Mouse (Mus musculus) CH12.LX (cell line): ENCODE measurements around the gene Fhit. TPM values are rescaled to one million over a fixed set of nuclear protein-coding genes. Genes with fewer than 3 reads are reported as not detected.

Experiments
- DNase-seq: peaks from one replicate; pipeline ENCODE4 v3.0.0-alpha.2; 2013; ENCODE audit errors: extremely low read depth
- H3K27ac ChIP-seq: 2 replicates; pipeline ENCODE4 v1.5.1; 2012; ENCODE audit warnings: low read depth, mild to moderate bottlenecking, control low read depth, moderate library complexity; ENCODE audit not compliant: insufficient read depth
- H3K27me3 ChIP-seq: replicated peaks from 2 replicates; pipeline ENCODE3; 2012; ENCODE audit warnings: inconsistent platforms
- H3K36me3 ChIP-seq, 2 experiments: replicated peaks in 1 of 2; 2 replicates each; pipeline versions ENCODE3 to v1.6.1; 2012; ENCODE audit warnings: inconsistent platforms in 1 of 2, low read length in 1 of 2, mild to moderate bottlenecking in 1 of 2, mixed read lengths in 1 of 2, moderate library complexity in 1 of 2; ENCODE audit not compliant: control insufficient read depth in 1 of 2, insufficient read depth in 1 of 2
- H3K4me1 ChIP-seq, 2 experiments: 2 replicates each; pipeline ENCODE4 v1.6.1; 2012; ENCODE audit warnings: inconsistent platforms in 1 of 2, moderate library complexity in 1 of 2; ENCODE audit not compliant: insufficient read depth in 2 of 2, control insufficient read depth in 1 of 2
- H3K4me2 ChIP-seq: 2 replicates; pipeline ENCODE4 v1.6.1; 2012; ENCODE audit warnings: low read depth, mild to moderate bottlenecking, control low read depth; ENCODE audit not compliant: poor library complexity, insufficient read depth, severe bottlenecking
- H3K4me3 ChIP-seq, 3 experiments: fragments of 150-350 bp in 1 of 3; sonication (generic) in 1 of 3; replicated peaks in 1 of 3; 2 replicates each; pipeline versions ENCODE3 to v1.5.1; 2011 to 2012; ENCODE audit warnings: low read depth in 2 of 3, low read length in 2 of 3, mild to moderate bottlenecking in 2 of 3, moderate library complexity in 2 of 3, control low read depth in 1 of 3, improper control_type of control experiment in 1 of 3, inconsistent platforms in 1 of 3, mixed read lengths in 1 of 3; ENCODE audit not compliant: poor library complexity in 1 of 3
- H3K79me2 ChIP-seq: replicated peaks from 2 replicates; pipeline ENCODE4 v1.6.1; 2012; ENCODE audit warnings: mild to moderate bottlenecking, moderate library complexity; ENCODE audit not compliant: control insufficient read depth, poor library complexity, insufficient read depth, severe bottlenecking; ENCODE audit errors: extremely low read depth
- H3K9ac ChIP-seq: 2 replicates; pipeline ENCODE4 v1.6.1; 2012; ENCODE audit warnings: low read depth, mild to moderate bottlenecking, control low read depth, moderate library complexity; ENCODE audit not compliant: insufficient read depth
- H3K9me3 ChIP-seq: replicated peaks from 2 replicates; pipeline ENCODE3; 2012; ENCODE audit warnings: low read length, inconsistent platforms, mixed read lengths
- CHD1 ChIP-seq: IDR thresholded peaks from 2 replicates; pipeline ENCODE4 v1.6.1; 2012; ENCODE audit warnings: low read depth, low read length, improper control_type of control experiment, inconsistent platforms
- ELF1 ChIP-seq: IDR thresholded peaks from 2 replicates; pipeline ENCODE4 v1.6.1; 2014; ENCODE audit warnings: low read depth, mild to moderate bottlenecking, inconsistent platforms, low read length, improper control_type of control experiment
- EP300 ChIP-seq: IDR thresholded peaks from 2 replicates; pipeline ENCODE4 v1.6.1; 2011; ENCODE audit warnings: low read length, improper control_type of control experiment
- ETS1 ChIP-seq: conservative IDR thresholded peaks from 2 replicates; pipeline ENCODE4 v1.6.1; 2012; ENCODE audit warnings: low read depth, mild to moderate bottlenecking, inconsistent platforms, low read length, improper control_type of control experiment, moderate library complexity
- GABPA ChIP-seq: IDR thresholded peaks from 2 replicates; pipeline ENCODE4 v1.6.1; 2012; ENCODE audit warnings: low read depth, low read length, improper control_type of control experiment, inconsistent platforms; ENCODE audit not compliant: insufficient replicate concordance
- JUN ChIP-seq: IDR thresholded peaks from 2 replicates; pipeline ENCODE4 v1.6.1; 2011; ENCODE audit warnings: low read depth, mild to moderate bottlenecking, low read length, improper control_type of control experiment, moderate library complexity; ENCODE audit not compliant: insufficient read depth
- MAX ChIP-seq: IDR thresholded peaks from 2 replicates; pipeline ENCODE4 v1.6.1; 2011; ENCODE audit warnings: low read length, improper control_type of control experiment
- MAZ ChIP-seq: IDR thresholded peaks from 2 replicates; pipeline ENCODE4 v1.6.1; 2012; ENCODE audit warnings: low read depth, mild to moderate bottlenecking, inconsistent platforms, low read length, improper control_type of control experiment, moderate library complexity
- MXI1 ChIP-seq: IDR thresholded peaks from 2 replicates; pipeline ENCODE4 v1.6.1; 2011; ENCODE audit warnings: mild to moderate bottlenecking, low read depth, low read length, improper control_type of control experiment
- NELFE ChIP-seq: IDR thresholded peaks from 2 replicates; pipeline ENCODE4 v1.6.1; 2011; ENCODE audit warnings: low read depth, low read length, improper control_type of control experiment
- NRF1 ChIP-seq: IDR thresholded peaks from 2 replicates; pipeline ENCODE4 v1.6.1; 2014; ENCODE audit warnings: low read depth, mild to moderate bottlenecking, inconsistent platforms, low read length, improper control_type of control experiment, moderate library complexity
- POLR2A ChIP-seq: IDR thresholded peaks from 2 replicates; pipeline ENCODE4 v1.6.1; 2011; ENCODE audit warnings: low read depth, mild to moderate bottlenecking, improper control_type of control experiment, low read length
- POLR2AphosphoS2 ChIP-seq: IDR thresholded peaks from 2 replicates; pipeline ENCODE4 v1.6.1; 2011; ENCODE audit warnings: low read depth, low read length, improper control_type of control experiment
- RAD21 ChIP-seq: IDR thresholded peaks from 2 replicates; pipeline ENCODE4 v1.6.1; 2011; ENCODE audit warnings: low read depth, mild to moderate bottlenecking, low read length, improper control_type of control experiment, moderate library complexity
- SMC3 ChIP-seq: IDR thresholded peaks from 2 replicates; pipeline ENCODE4 v1.6.1; 2011; ENCODE audit warnings: low read depth, low read length, improper control_type of control experiment
- TBP ChIP-seq: conservative IDR thresholded peaks from 2 replicates; pipeline ENCODE4 v1.6.1; 2011; ENCODE audit warnings: low read depth, low read length, improper control_type of control experiment
- TCF12 ChIP-seq: IDR thresholded peaks from 2 replicates; pipeline ENCODE4 v1.6.1; 2014; ENCODE audit warnings: low read depth, mild to moderate bottlenecking, inconsistent platforms, low read length, improper control_type of control experiment
- UBTF ChIP-seq: IDR thresholded peaks from 2 replicates; pipeline ENCODE4 v1.6.1; 2012; ENCODE audit warnings: low read depth, mild to moderate bottlenecking, inconsistent platforms, low read length, improper control_type of control experiment, moderate library complexity
- ZKSCAN1 ChIP-seq: IDR thresholded peaks from 2 replicates; pipeline ENCODE4 v1.6.1; 2012; ENCODE audit warnings: low read depth, inconsistent platforms, low read length, improper control_type of control experiment, borderline replicate concordance
- ZMIZ1 ChIP-seq: IDR thresholded peaks from 2 replicates; pipeline ENCODE4 v1.6.1; 2012; ENCODE audit warnings: low read depth, mild to moderate bottlenecking, inconsistent platforms, low read length, improper control_type of control experiment
- ZNF384 ChIP-seq: IDR thresholded peaks from 2 replicates; pipeline ENCODE4 v1.6.1; 2012; ENCODE audit warnings: low read depth, low read length, improper control_type of control experiment, inconsistent platforms
- dilution Hi-C: fragments of 300-500 bp; cut with MboI; formaldehyde crosslinking; loops from 2 replicates; pipeline ENCODE4 v1.14.3; 2020; ENCODE audit warnings: low sequenced_read_pairs; ENCODE audit not compliant: extremely low pct_unique_long_range_greater_than_20kb, extremely low pct_ligation_motif_present
- in situ Hi-C: fragments of 300-500 bp; cut with MboI; formaldehyde crosslinking; loops from 3 replicates; pipeline ENCODE4 v1.14.3; 2019; ENCODE audit warnings: low sequenced_read_pairs, low pct_ligation_motif_present, low pct_unique_long_range_greater_than_20kb, mixed read lengths
- polyA plus RNA-seq: library from polyadenylated mRNA; unstranded; fragments of >175 nt; gene quantifications from 2 replicates; pipeline ENCODE4 v1.2.1, GENCODE M21; 2012; ENCODE audit warnings: low read depth; ENCODE audit not compliant: insufficient read length
- total RNA-seq, 2 experiments: library from RNA; depleted of rRNA; stranded (reverse); fragments of 300-350 nt in 1 of 2; fragments of >200 nt in 1 of 2; gene quantifications; 2 replicates each; pipeline ENCODE4 v1.2.3; 2012 to 2014

Fhit gene
- total and polyA plus RNA-seq, 3 experiments = 0.64 to 1.9 (median 0.64) TPM

DNA sequence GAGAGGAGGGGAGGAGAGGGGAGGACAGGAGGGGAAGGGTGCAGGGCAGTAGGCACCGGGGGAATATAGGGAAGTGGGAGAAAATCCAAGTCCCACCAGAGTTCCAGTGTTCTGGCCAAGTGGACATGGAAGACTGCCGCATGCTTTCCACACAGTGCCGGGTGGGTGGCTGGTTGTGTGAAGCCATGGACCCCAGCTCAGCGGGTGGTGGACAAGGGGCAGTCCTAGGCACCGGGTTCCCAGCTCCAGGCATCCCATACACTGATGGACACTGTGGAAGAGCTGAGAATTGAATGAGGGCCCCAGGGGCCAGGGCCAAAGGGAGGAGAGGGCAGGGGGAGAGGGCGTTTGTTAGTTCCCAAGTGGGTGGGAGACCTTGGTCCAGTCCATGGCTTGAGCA is 1123.8 kb downstream of the Fhit start:
- in situ Hi-C loops = no loop called here
- dilution Hi-C loops = no loop called here

DNA sequence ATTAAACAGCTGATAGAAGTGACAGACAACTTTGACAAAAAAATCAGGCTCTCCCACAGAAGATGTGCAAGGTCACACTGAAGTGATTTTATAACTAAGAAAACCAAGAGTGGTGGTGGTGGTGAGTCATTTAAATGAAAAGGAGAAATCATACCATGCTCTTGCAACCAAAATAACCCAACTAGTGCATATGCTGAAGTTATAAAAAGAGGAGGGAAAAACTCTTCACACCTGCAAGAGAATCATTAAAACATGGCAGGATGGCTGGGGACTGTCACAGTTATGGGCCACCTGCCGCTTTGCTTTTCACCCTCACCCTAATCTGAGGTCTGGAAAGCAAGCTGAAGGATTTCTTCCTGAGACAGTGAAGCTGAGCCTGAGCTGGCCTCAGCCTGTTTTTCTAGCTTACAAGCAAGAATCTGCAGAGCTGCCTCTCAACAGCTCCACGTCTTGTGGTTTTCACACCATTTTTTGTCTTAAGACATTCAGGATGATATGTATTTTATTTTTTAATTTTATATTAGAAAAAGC is 1125.1 kb downstream of the Fhit start:
- TF ChIP-seq ZMIZ1 (no peak), JUN (no peak), NRF1 (no peak), ETS1 (no peak), TBP (no peak), UBTF (no peak), POLR2A (no peak), NELFE (no peak), ZNF384 (no peak), POLR2AphosphoS2 (no peak), ELF1 (no peak), RAD21 (no peak), GABPA (no peak), MXI1 (no peak), TCF12 (no peak), ZKSCAN1 (no peak), MAZ (no peak)
- Histone ChIP-seq H3K79me2 (no peaks in the 10 kb centered on the region), H3K36me3 (no peaks in the 10 kb centered on the region), H3K27ac (no peak overlapping the region), H3K27me3 (no peaks in the 10 kb centered on the region), H3K4me3 (no peak overlapping the region), H3K4me2 (no peak overlapping the region), H3K9ac (no peak overlapping the region), H3K9me3 (no peaks in the 10 kb centered on the region), H3K4me1 (0 out of 4 replicates have a peak, but pooled peaks cover 0 to 3% of the 10 kb centered on the region in 2 experiments)
- dilution Hi-C loops (no loop called here), in situ Hi-C loops (no loop called here)
- DNase-seq = no peak

More for the DNA sequence above, 1123.8 kb downstream of the Fhit start:
- Histone ChIP-seq H3K9ac (no peak overlapping the region), H3K9me3 (no peaks in the 10 kb centered on the region), H3K4me2 (no peak overlapping the region), H3K4me3 (no peak overlapping the region), H3K36me3 (no peaks in the 10 kb centered on the region), H3K27ac (no peak overlapping the region), H3K79me2 (no peaks in the 10 kb centered on the region), H3K4me1 (0 out of 4 replicates have a peak, but pooled peaks cover 0 to 3% of the 10 kb centered on the region in 2 experiments), H3K27me3 (no peaks in the 10 kb centered on the region)
- TF ChIP-seq ZMIZ1 (no peak), JUN (no peak), SMC3 (no peak), EP300 (no peak), CHD1 (no peak), TBP (no peak), MAX (no peak)
- DNase-seq = no peak
